Mouse (Mus musculus) bone marrow macrophage, adult 2 months (primary cell): ENCODE measurements around the gene Actn1.

ENCODE experiments used
- CTCF ChIP-seq: IDR thresholded peaks from 2 replicates; pipeline ENCODE4 v1.5.1; 2012; ENCODE audit warnings: low read depth, mild to moderate bottlenecking, low read length, moderate library complexity
- POLR2A ChIP-seq: IDR thresholded peaks from 2 replicates; pipeline ENCODE4 v1.6.1; 2012; ENCODE audit warnings: mild to moderate bottlenecking, low read depth, low read length, borderline replicate concordance

GRCm38 (mm10) chr12:80273020-80273686 is 13.0 kb upstream of the Actn1 start:
- TF ChIP-seq CTCF (no peak), POLR2A (no peak)
